Mouse (Mus musculus) ES-E14 (cell line): ENCODE measurements around the gene Sptbn2. TPM values are rescaled to one million over a fixed set of nuclear protein-coding genes. Genes with fewer than 3 reads are reported as not detected.

Experiments used
- DNase-seq: peaks from one replicate; pipeline ENCODE4 v3.0.0-alpha.2; 2013; ENCODE audit warnings: low read depth, low spot score
- H3K27ac ChIP-seq: 2 replicates; pipeline ENCODE4 v1.5.1; 2012; ENCODE audit warnings: low read depth, mild to moderate bottlenecking, low read length, moderate library complexity, mixed read lengths; ENCODE audit not compliant: poor library complexity, insufficient read depth, severe bottlenecking
- H3K36me3 ChIP-seq: 2 replicates; pipeline ENCODE4 v1.6.1; 2012; ENCODE audit warnings: mild to moderate bottlenecking, low read length, moderate library complexity, mixed read lengths; ENCODE audit not compliant: control insufficient read depth, poor library complexity, insufficient read depth, severe bottlenecking
- H3K4me1 ChIP-seq, 2 experiments: fragments of 150-350 bp in 1 of 2; sonication (generic) in 1 of 2; 2 replicates each; pipeline ENCODE4 v1.6.1; 2012; ENCODE audit warnings: low read length in 2 of 2, mild to moderate bottlenecking in 1 of 2, mixed read lengths in 1 of 2; ENCODE audit not compliant: control insufficient read depth in 2 of 2, insufficient read depth in 2 of 2, poor library complexity in 1 of 2
- H3K4me3 ChIP-seq, 2 experiments: fragments of 150-350 bp in 1 of 2; sonication (generic) in 1 of 2; 2 replicates each; pipeline ENCODE4 v1.5.1; 2012; ENCODE audit warnings: low read length in 2 of 2, low read depth in 1 of 2, mild to moderate bottlenecking in 1 of 2, mixed read lengths in 1 of 2; ENCODE audit not compliant: insufficient read depth in 1 of 2, poor library complexity in 1 of 2, severe bottlenecking in 1 of 2
- H3K9ac ChIP-seq: 2 replicates; pipeline ENCODE4 v1.6.1; 2012; ENCODE audit warnings: low read depth, mild to moderate bottlenecking, low read length, mixed read lengths; ENCODE audit not compliant: poor library complexity, insufficient read depth, severe bottlenecking
- H3K9me3 ChIP-seq: fragments of 150-350 bp; sonication (generic); 2 replicates; pipeline ENCODE4 v1.6.1; 2012; ENCODE audit warnings: low read depth, mild to moderate bottlenecking, low read length; ENCODE audit not compliant: control insufficient read depth, insufficient read depth
- CHD2 ChIP-seq: IDR thresholded peaks from 2 replicates; pipeline ENCODE4 v1.6.1; 2014; ENCODE audit warnings: mild to moderate bottlenecking, low read depth, low read length, inconsistent platforms
- HCFC1 ChIP-seq: IDR thresholded peaks from 2 replicates; pipeline ENCODE4 v1.6.1; 2012; ENCODE audit warnings: low read length, inconsistent platforms, borderline replicate concordance; ENCODE audit not compliant: insufficient read depth
- MAFK ChIP-seq: IDR thresholded peaks from 2 replicates; pipeline ENCODE4 v1.6.1; 2014; ENCODE audit warnings: mild to moderate bottlenecking, low read depth, low read length, inconsistent platforms; ENCODE audit not compliant: insufficient read depth
- ZC3H11A ChIP-seq: IDR thresholded peaks from 2 replicates; pipeline ENCODE4 v1.6.1; 2012; ENCODE audit warnings: low read depth, mild to moderate bottlenecking, inconsistent platforms, low read length, borderline replicate concordance
- ZNF384 ChIP-seq: IDR thresholded peaks from 2 replicates; pipeline ENCODE4 v1.6.1; 2012; ENCODE audit warnings: low read depth, low read length, inconsistent platforms
- in situ Hi-C, 2 experiments: fragments of 600-800 bp; cut with MboI; formaldehyde crosslinking; loops; one replicate each; pipeline ENCODE4 v1.15.1; 2025; ENCODE audit warnings: low sequenced_read_pairs in 2 of 2, inconsistent platforms in 1 of 2; ENCODE audit not compliant: unreplicated experiment in 2 of 2
- total RNA-seq: library from RNA; depleted of rRNA; stranded (reverse); fragments of 300-350 nt; gene quantifications from 2 replicates; pipeline ENCODE4 v1.2.3, GENCODE M21; 2012

Sptbn2 gene
- total RNA-seq, 1 experiment: 14.1 TPM

- no peak overlapping the region for H3K9ac ChIP-seq
- in situ Hi-C loops: no loop called here
- H3K9me3 ChIP-seq: no peaks in the 10 kb centered on the region
- H3K4me1 ChIP-seq: peaks cover 2 to 40% of the 10 kb centered on the region in 2 experiments; a peak in 3 of 4 replicates
- no peak overlapping the region for H3K4me3 ChIP-seq
- no peak overlapping the region for H3K27ac ChIP-seq
- TF ChIP-seq ZC3H11A (no peak), CHD2 (no peak), MAFK (no peak), ZNF384 (no peak), HCFC1 (no peak)
- DNase-seq: no peak
- no peaks in the 10 kb centered on the region for H3K36me3 ChIP-seq
Measured at GRCm38 (mm10) chr19:4719351-4719764, 8.4 kb downstream of the Sptbn2 start.

GRCm38 (mm10) chr19:4720112-4720511, 9.1 kb downstream of the Sptbn2 start:
- no peaks in the 10 kb centered on the region for H3K9me3 ChIP-seq
- no peak overlapping the region for H3K9ac ChIP-seq
- no peak overlapping the region for H3K27ac ChIP-seq
- DNase-seq: no peak
- H3K36me3 ChIP-seq: no peaks in the 10 kb centered on the region
- H3K4me1 ChIP-seq: peaks cover 2 to 40% of the 10 kb centered on the region in 2 experiments; a peak in 3 of 4 replicates
- no peak overlapping the region for H3K4me3 ChIP-seq
- in situ Hi-C loops: no loop called here
- TF ChIP-seq MAFK: no peak
- TF ChIP-seq CHD2: no peak
- TF ChIP-seq HCFC1: no peak
- TF ChIP-seq ZNF384: no peak
- TF ChIP-seq ZC3H11A: no peak

- no peak for DNase-seq
- peak overlapping the region; percentile 43 to 53 for H3K4me3 ChIP-seq
- peaks cover 2 to 40% of the 10 kb centered on the region in 2 experiments; a peak in 3 of 4 replicates for H3K4me1 ChIP-seq
- no peaks in the 10 kb centered on the region for H3K36me3 ChIP-seq
- no peaks in the 10 kb centered on the region for H3K9me3 ChIP-seq
- TF ChIP-seq HCFC1: no peak
- TF ChIP-seq ZNF384: no peak
- TF ChIP-seq ZC3H11A: no peak
- H3K9ac ChIP-seq: peak overlapping the region; percentile 41
- no peak overlapping the region for H3K27ac ChIP-seq
- in situ Hi-C loops: no loop called here
Measured at GRCm38 (mm10) chr19:4720671-4721244, 9.8 kb downstream of the Sptbn2 start.

- Histone ChIP-seq H3K27ac (no peak overlapping the region), H3K9ac (no peak overlapping the region), H3K4me3 (no peak overlapping the region), H3K36me3 (peaks cover 12% of the 10 kb centered on the region; the same call in 1 of the 2 replicates), H3K9me3 (no peaks in the 10 kb centered on the region), H3K4me1 (0 out of 4 replicates have a peak, but pooled peaks cover 0 to under 1% of the 10 kb centered on the region in 2 experiments)
- TF ChIP-seq ZC3H11A: no peak
- DNase-seq: no peak
- in situ Hi-C loops: loop anchor here in 1 of 2 experiments (25.0 kb wide), 1 partner anchor 92 kb away; the partner anchor contains the start of gene Rce1
Measured at GRCm38 (mm10) chr19:4729186-4729585, 18.2 kb downstream of the Sptbn2 start.

- no peak overlapping the region for H3K9ac ChIP-seq
- DNase-seq: no peak
- no peaks in the 10 kb centered on the region for H3K9me3 ChIP-seq
- H3K4me1 ChIP-seq: no peaks in the 10 kb centered on the region
- H3K4me3 ChIP-seq: no peak overlapping the region
- H3K27ac ChIP-seq: no peak overlapping the region
- in situ Hi-C loops: loop anchor here in 1 of 2 experiments (25.0 kb wide), 1 partner anchor 96 kb away; the partner anchor contains the start of gene Rce1
- H3K36me3 ChIP-seq: peaks cover 16% of the 10 kb centered on the region; the same call in 1 of the 2 replicates
- TF ChIP-seq MAFK: no peak
- no peak for TF ChIP-seq CHD2
- no peak for TF ChIP-seq ZC3H11A
Measured at GRCm38 (mm10) chr19:4733052-4733451, 22.1 kb downstream of the Sptbn2 start.
